Mouse (Mus musculus) heart, adult 2 months (tissue): ENCODE measurements around the gene Trmt1l.

Experiments
- CTCF ChIP-seq: fragments of 200-600 bp; IDR thresholded peaks from 2 replicates; pipeline ENCODE4 v1.8.1; 2022; ENCODE audit warnings: antibody characterized with exemption, mild to moderate bottlenecking, moderate library complexity
- POLR2A ChIP-seq: fragments of 200-500 bp; IDR thresholded peaks from 2 replicates; pipeline ENCODE4 v1.6.1; 2011; ENCODE audit warnings: mild to moderate bottlenecking, low read depth, low read length, control low read depth; ENCODE audit not compliant: insufficient read depth

DNA sequence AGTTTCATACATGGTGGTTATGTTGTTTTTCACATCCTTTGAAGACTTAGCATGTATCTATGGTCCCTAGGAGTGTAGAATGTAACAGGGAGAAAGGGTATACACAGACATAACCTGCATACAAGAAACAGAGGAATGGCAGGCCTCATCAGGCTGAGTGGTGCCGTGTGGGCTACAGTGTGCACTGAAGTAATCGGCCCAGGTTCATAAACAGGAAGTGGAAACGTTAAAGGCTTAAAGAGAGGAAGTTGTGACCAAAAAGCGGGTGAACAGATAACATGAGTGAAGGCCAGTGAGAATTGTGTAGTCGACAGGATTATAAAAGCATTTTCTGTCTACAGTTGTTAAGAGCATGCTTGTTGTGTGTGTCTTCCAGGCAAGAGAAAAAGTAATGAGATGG is 28.7 kb downstream of the Trmt1l start:
- TF ChIP-seq POLR2A (no peak), CTCF (no peak)
